Mouse (Mus musculus) ZHBTc4 (cell line): Measurements from ENCODE around the gene Ncln.

Experiments
- DNase-seq: peaks from one replicate; pipeline ENCODE4 v3.0.0-alpha.2; 2011; ENCODE audit warnings: low read depth, low spot score

Ncln gene

GRCm38 (mm10) chr10:81489941-81490340 lies 6.3 kb downstream of the Ncln start:
- DNase-seq = no peak

DNA sequence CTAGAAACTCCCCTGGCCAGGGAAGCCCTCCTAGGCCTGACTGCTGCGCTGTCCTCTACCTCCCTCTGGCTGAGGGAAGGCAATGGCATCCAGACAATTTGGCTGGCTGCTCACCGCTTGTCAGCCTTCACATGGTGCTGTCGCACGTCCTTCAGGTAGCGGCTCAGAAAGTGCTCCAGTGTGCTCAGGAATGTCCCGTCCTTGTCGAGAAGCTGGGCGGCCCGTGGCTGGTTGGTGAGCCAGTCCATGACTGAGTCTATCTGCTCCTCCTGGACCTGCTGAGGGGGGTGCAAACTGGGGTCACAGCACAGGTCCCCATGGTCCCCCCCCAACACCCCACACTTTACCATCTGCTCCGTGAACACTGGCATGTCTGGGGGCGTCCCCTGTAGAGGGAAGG lies 8.1 kb downstream of the Ncln start:
- no peak for DNase-seq

GRCm38 (mm10) chr10:81486496-81486895 lies 9.7 kb downstream of the Ncln start:
- DNase-seq = no peak

DNA sequence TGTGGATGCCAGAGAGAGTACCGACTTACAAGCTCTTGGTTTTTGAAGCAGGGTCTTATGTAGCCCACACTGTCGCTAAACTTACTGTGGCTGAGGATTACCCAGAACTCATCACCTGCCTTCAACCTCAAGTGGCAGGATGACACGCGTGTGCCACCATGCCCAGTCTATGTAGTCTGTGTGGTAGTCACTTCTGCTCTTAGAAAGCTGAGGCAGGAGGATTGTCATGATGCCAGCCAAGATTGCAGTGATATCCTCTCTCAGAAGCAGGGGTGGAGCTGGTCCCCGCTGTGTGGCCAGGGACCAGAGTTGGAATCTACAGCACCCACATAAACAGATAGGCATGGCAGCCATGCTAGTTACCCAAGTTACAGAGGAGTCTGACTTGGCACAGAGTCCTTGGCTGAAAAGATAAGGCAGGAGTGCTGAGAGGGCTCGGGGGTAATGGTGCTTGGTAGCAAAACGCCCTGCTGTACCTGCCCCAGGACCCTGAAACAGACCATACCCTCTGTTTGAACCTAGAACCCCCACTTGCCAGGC lies 10.6 kb downstream of the Ncln start:
- no peak for DNase-seq

GRCm38 (mm10) chr10:81485060-81485449 lies 11.1 kb downstream of the Ncln start:
- peak; percentile 43 for DNase-seq

- no peak for DNase-seq
Observed at GRCm38 (mm10) chr10:81484441-81485059, 11.6 kb downstream of the Ncln start.

DNA sequence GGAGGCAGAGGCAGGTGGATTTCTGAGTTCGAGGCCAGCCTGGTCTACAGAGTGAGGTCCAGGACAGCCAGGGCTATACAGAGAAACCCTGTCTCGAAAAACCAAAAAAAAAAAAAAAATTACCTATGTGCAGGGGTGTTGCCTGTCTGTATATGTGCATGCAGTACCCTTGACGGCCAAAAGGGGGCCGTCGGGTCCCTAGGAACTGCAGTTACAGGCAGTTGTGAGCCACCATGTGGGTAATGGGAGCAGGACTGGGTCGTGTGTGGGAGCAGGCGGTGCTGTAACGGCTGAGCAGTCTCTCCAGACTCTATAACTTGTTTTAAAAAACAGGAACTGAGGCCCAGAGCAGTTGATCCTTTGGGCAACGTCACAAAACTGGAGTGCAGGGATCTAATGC lies 12.2 kb downstream of the Ncln start:
- DNase-seq = peak; percentile 94

GRCm38 (mm10) chr10:81482533-81482889 lies 13.7 kb downstream of the Ncln start, which contains the start of gene Celf5:
TSS of gene Celf5 (minus strand) at chr10:81482709.
- DNase-seq = peak; percentile 64

DNA sequence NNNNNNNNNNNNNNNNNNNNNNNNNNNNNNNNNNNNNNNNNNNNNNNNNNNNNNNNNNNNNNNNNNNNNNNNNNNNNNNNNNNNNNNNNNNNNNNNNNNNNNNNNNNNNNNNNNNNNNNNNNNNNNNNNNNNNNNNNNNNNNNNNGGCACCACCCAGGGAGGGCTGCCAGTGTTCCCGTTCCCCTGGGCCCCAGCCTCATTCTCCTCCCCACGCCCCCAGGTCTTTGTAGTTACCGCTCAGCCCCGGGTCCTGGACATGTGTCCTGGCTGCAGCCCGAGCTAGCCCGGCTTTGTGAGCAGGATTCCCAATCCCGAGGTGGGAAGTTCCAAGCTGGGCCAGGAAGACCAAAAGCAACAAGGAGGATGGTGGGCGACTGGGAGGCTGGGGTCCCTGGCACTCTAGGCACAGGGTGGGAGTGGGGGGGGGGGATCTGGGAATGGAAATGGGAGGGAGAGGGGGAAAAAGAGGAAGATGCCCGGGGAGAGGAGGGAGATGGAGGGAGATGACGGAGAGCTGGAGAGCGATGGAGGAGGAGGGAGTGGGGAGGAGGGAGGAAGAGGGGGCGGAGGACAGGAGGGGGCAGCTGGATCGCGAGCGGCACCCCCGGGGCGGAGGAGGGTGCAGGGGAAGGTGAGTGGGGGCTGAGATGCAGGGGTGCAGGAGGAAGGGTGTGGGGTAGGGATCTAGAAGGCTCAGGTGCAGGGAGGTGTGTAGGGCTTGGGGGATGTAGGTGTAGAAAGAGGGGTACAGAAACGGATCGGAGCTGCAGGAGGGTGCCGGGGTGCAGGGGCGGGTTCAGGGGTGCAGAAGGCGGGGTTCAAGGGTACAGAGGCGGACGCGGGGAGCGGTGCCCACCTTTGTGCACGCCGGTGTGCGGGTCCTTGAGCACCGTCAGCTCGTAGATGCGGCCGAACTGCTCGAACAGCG lies 14.3 kb downstream of the Ncln start:
- peak; percentile 26 for DNase-seq

DNA sequence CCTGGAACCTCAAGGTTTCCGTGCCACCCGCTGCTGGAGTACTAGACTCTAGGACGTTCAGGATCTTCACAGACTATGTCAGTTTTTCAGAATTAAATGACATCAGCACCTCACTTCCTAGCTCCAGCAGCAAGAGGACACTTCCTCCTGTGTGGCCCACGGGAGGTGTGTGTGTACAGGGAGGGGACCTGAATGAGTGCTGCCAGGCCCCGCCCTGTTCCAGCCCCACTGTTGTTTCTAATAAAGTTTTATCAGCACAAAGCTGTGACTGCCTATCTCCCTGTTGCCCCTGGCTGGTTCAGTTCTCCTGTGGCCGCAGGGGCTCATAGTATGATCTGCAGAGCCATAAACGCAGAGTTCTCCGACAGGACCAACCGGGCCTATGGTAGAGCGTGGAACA lies 21.7 kb downstream of the Ncln start:
- peak; percentile 58 for DNase-seq

DNA sequence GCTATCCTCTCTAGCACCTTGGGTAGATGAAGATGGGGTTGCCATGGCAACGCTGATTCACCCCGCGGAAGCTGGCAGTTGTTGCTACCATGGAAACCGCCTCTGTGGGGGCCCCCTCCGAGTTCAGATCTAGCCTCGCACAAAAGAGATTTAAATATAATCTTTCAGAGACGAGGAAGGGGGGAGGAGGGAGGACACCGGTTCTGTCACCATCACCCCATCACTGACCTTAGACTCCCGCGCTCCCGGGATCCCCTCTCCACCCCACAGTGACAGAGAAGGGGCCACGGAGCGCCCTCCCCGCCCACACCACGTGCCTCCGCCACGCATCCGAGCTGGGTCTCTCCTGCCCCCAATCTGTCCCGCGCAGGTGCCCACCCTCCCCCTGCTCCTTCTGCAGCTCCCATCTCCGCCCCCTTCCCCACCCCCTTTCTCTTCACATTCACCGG lies 23.2 kb downstream of the Ncln start:
- DNase-seq = no peak

DNA sequence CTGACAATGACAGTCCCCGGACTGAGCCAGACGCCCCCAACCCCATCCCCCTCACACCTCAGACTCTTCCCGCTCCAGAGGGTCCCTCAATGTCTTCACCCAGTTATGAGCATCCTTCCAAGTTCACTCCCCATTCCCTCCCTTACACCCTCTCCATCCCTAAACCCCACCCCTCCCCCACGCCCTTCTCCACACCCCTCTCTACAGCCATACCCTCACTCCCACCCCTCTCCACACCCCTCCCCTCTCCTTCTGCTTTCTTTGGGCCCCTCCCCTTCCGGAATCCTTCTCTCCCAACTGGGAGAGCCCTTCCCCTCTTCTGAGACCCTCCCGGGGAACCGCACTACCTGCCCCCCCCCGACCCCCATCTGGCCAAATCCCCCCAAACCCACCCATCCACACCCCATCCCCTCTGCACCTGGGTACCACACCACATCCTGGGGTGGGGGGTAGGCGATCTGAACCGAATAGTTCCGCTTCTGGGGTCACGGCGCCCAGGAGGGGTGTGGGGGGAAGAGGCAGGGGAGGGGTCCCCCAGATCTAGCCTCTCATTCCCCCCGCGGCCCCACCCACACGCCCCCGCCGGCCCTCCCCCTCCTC lies 23.7 kb downstream of the Ncln start:
- DNase-seq = no peak

DNA sequence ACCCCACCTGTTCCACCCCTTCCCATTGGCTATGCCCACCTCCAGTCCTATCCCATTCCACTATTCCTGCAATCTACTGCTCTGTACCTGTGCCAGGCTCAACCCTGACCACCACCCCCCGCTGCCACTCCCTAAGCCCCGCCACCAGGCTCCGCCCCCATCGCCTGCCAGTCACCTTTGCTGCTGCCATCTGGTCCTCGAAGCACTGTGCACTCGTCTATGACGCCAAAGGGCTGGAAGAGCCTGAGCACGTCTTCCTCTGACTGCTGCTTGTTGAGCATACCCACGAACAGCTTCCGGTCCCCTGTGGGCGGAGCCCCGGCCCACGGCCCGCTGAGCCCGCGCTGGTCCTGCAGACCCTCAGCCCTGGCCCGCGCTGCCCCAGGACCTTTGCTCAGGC lies 25.7 kb downstream of the Ncln start:
- no peak for DNase-seq

- no peak for DNase-seq
Observed at GRCm38 (mm10) chr10:81469253-81469652, 26.9 kb downstream of the Ncln start.

DNA sequence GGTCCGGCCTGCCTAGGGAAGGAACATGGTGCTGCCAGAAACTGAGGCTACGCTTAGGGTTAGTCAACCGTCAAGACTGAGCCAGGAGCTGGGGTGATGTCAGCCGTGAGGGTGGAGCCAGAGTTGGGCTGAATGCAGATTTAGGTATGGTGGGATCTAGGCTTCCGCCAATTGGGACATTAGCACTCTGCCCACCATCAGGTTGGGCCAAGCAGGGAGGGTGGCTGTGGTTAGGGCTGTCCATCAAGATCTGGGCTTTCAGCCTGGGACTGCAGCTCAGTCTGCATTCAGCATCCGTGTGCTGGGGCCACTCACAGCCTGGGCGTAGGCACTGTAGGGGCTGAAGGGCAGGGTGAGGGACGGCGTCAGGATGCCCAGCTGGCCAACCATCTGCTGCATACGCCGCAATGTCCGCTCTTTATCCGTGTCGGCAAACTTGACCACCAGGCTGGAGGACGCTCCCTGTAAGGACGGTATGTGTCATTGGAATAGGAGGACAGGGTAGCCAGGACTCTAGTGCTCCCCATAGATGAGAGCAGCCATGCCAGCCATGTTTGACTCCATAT lies 28.4 kb downstream of the Ncln start:
- no peak for DNase-seq

DNA sequence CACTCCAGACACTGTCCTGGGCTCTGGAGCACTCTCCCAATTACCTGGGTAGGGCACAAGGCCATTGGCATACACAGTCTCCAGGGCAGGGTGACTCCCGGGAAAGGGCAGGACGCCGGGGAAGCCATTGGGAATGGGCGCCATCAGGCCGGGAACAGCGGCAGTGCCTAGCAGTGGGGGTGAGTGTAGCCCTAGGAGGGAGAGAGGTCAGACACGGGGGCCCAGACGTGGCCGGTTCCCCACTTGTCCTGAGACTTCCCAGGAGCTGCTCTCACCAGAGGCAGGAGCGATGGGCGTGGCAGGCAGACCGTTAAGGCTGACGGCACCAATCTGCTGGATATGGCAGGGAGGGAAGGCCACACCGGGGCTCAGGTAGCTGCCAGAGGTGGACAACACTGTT lies 29.3 kb downstream of the Ncln start:
- DNase-seq = no peak

DNA sequence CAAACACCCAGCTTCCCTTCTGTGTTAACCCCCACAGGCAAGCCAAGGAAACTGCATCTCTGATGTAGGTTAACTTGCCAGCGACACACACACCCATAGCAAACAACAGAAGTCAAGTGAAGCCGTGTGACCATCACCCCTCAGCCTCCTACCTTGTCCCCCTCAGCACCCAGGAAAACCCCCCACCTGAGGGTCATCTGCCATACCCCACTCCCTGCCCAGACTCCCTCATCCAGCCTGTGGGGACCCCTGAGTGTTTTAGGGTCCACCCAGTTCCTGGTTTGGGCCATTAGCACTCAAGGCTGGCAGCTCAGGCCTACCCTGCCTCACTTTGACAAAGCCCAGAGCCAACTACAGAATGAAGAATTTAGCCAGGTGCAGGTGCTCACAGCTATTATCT lies 30.1 kb downstream of the Ncln start:
- DNase-seq = peak; percentile 33

DNA sequence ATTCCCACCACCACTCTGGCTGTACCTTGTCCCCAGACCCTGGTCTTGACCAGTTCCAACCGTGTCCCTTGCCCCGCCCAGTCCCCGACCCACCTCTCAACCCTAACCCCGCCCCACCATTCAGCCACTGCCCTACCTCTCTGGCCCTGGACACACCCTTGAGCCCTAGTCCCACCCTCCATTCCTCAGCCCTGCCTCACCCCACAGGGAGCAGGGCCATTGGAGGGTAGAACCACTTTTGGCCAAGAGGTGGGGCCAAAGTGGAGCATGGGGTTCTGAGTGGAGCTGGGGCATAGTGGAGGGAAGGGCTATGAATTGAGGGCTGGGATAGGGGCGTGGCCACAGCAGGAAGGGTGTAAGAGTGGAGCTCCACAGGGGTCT lies 30.9 kb downstream of the Ncln start:
- peak; percentile 99 for DNase-seq

DNA sequence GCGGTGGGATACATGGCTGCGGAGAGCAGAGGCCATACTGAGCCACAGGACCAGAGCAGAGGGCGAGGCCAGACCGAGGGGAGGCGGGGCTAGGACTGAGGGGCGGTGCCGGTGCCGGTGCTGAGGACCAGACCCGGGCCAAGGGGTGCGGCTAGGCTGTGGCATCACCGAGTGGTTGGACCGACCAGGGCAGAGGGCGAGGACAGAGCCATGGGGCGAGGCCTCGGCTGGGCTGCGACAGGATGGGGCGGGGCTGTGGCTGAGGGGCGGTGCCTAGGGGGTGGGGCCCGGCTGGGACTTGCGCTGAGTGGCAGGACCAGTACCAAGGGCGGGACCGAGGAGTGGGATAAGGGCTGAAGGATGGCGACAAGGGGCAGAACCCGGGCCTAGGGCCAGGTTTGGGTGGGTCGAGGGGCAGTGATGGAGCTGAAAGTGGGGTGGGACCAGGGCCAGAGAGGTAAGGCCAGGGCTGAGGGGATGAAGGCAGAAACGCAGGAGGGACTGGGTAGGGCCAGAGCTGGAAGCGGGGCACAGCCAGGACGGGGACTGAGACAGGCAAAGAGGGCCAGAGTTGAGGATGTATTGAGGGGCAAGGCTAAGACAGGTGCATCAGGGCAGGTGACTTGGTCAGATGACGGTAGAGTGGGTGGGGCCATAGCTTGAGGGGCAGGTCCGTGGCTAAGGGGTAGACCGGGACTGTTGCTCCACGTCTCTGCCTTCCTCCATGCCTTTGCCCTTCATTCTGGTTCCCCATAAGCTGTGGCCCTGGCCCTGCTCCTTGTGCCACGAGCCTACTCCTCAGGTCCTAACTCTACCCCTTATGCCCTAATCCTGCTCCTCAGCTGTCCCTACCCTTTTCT lies 31.6 kb downstream of the Ncln start:
- peak; percentile 95 for DNase-seq

GRCm38 (mm10) chr10:81463531-81463930 lies 32.7 kb downstream of the Ncln start:
- no peak for DNase-seq

DNA sequence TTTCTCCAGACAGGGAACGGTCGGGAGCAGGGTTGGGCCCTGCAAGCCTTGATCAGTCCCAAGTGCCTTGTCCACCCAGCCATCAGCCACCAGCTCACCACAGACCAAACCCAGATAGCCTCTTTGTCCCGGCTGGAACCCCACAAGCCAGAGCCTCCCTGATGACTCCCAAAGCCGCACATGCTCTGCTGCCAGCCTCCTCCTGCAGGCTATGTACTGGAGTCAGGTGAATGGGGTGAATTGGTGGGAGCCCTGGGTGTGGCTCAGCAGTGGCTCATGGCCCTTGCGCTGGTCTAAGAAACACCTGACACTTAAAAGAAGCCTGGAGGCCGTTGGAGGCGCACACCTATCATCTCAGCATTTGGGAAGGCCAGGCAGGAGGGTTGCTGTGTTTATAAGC lies 33.3 kb downstream of the Ncln start:
- no peak for DNase-seq
